Mouse (Mus musculus) liver, embryonic 15.5 days (tissue): ENCODE measurements around the gene Olfr1281. TPM values are rescaled to one million over a fixed set of nuclear protein-coding genes. Genes with fewer than 3 reads are reported as not detected.
"Not testable (repeated sequence)": the region's sequence is repeated elsewhere in the genome, so short reads cannot be mapped to it uniquely, and the experiment has no call there.

ENCODE experiments used
- ATAC-seq: fragments of 200-750 bp; cut with Nextera tagmentation; 2 replicates; pipeline ENCODE4 v1.8.0; 2017; ENCODE audit warnings: moderate number of reproducible peaks, mild to moderate bottlenecking, moderate library complexity; ENCODE audit not compliant: insufficient read depth
- H3K27ac ChIP-seq: fragments of 300-500 bp; sonication (generic); replicated peaks from 2 replicates; pipeline ENCODE4 v1.5.1; 2015; ENCODE audit warnings: mild to moderate bottlenecking, inconsistent platforms
- H3K27me3 ChIP-seq: fragments of 300-500 bp; sonication (generic); 2 replicates; pipeline ENCODE4 v1.6.1; 2015; ENCODE audit warnings: mild to moderate bottlenecking, inconsistent platforms
- H3K36me3 ChIP-seq: fragments of 300-500 bp; sonication (generic); replicated peaks from 2 replicates; pipeline ENCODE4 v1.6.1; 2015; ENCODE audit warnings: moderate library complexity, mild to moderate bottlenecking, inconsistent platforms
- H3K4me1 ChIP-seq: fragments of 300-500 bp; sonication (generic); replicated peaks from 2 replicates; pipeline ENCODE4 v1.6.1; 2015; ENCODE audit warnings: inconsistent platforms
- H3K4me2 ChIP-seq: fragments of 300-500 bp; sonication (generic); 2 replicates; pipeline ENCODE4 v1.6.1; 2015; ENCODE audit warnings: moderate library complexity, mild to moderate bottlenecking, inconsistent platforms
- H3K4me3 ChIP-seq: fragments of 300-500 bp; sonication (generic); replicated peaks from 2 replicates; pipeline ENCODE4 v1.5.1; 2015; ENCODE audit warnings: mild to moderate bottlenecking, inconsistent platforms
- H3K9ac ChIP-seq: fragments of 300-500 bp; sonication (generic); 2 replicates; pipeline ENCODE4 v1.6.1; 2015; ENCODE audit warnings: moderate library complexity, mild to moderate bottlenecking, inconsistent platforms
- H3K9me3 ChIP-seq: fragments of 300-500 bp; sonication (generic); replicated peaks from 2 replicates; pipeline ENCODE4 v1.6.1; 2016; ENCODE audit warnings: inconsistent platforms
- WGBS: fragments of 180-500 bp; shearing (Covaris S2); methylation state at CpG from one replicate; pipeline ENCODE4 v1.1.7; 2015; ENCODE audit warnings: mixed read lengths; ENCODE audit not compliant: insufficient replicate concordance; 5-methylcytosine and 5-hydroxymethylcytosine counted together
- polyA plus RNA-seq: library from polyadenylated mRNA; unstranded; fragments of >200 nt; fragmentation: Nextera tagmentation; extraction: Ambion mirVana; gene quantifications from 2 replicates; pipeline ENCODE4 v1.2.1, GENCODE M21; 2015

Olfr1281 gene
- polyA plus RNA-seq: not detected in 2 replicates

DNA sequence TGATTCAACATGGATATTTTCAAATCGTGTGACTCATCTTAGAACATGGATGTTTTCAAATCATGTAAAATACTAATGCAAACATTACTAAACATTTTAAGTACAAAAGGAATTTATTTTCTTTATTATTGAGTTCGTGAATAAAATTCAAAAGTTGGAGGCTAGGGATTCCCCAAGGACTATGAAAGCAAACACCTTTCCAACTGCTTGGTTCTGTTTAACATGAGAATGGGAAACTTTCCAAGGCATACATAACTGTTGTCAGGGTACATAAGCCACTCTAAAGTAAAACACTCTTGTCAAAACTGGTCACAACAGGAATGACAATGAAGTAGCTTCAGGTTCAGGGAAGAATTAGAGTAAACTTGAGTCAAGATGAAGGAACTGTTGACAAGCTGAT, at the start of gene Olfr1281:
TSS of gene Olfr1281 (plus strand) at position 301 of the 400 bp plus-strand sequence.
- H3K9me3 ChIP-seq: no peaks in the 10 kb centered on the region
- no peaks in the 10 kb centered on the region for H3K4me1 ChIP-seq
- H3K4me2 ChIP-seq: no peak within 1 kb of the TSS
- H3K27ac ChIP-seq: no peak within 1 kb of the TSS
- no peak within 1 kb of the TSS for H3K9ac ChIP-seq
- H3K36me3 ChIP-seq: no peaks in the 10 kb centered on the region
- WGBS: 46% methylated on average over 2 of the region's 2 CpGs
- no peak for ATAC-seq
- no peaks in the 10 kb centered on the region for H3K27me3 ChIP-seq
- no peak within 1 kb of the TSS for H3K4me3 ChIP-seq

DNA sequence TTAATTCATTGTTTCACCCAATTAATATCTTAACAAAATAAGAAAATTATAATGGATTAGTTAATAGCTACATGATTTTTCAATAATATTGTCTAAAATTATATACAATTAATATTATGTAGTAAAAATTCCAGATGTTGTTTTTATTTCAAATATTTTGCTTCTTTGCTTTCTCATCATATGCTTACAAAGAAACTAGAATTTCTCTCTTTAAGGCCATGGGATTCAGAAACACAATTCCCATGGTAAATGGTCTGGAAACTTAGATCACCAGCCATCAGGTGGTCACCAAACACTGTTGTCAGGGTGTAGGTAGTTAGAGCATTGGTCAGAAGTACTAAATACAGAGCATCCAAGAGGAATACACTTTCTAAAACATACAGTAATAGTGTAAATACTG, 36.5 kb upstream of the Olfr1281 start, which contains the start of gene Olfr1278:
TSS of gene Olfr1278 (plus strand) at position 301 of the 400 bp plus-strand sequence.
- no peak for ATAC-seq
- Histone ChIP-seq H3K36me3 (no peaks in the 10 kb centered on the region), H3K9ac (no peak within 1 kb of the TSS), H3K27me3 (no peaks in the 10 kb centered on the region), H3K4me3 (no peak within 1 kb of the TSS), H3K9me3 (no peaks in the 10 kb centered on the region), H3K27ac (no peak within 1 kb of the TSS), H3K4me2 (no peak within 1 kb of the TSS), H3K4me1 (no peaks in the 10 kb centered on the region)

DNA sequence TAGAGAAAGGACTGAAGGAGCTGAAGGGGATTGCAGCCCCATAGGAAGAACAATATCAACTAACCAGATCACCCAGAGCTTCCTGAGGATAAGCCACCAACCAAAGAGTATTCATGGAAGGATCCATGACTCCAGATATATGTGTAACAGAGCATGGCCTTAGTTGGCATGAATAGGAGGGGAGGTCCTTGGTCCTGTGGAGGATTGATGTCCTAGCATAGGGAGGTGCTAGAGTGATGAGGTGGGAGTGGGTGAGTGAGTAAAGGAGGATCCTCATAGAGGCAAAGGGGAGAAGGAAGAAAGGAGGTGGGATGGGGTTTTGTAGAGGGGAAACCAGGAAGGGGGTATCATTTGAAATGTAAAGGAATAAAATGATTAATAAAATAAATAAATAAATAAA, 27.8 kb upstream of the Olfr1281 start:
- no peak overlapping the region for H3K9ac ChIP-seq
- no peak overlapping the region for H3K4me2 ChIP-seq
- H3K27ac ChIP-seq: no peak overlapping the region
- no peaks in the 10 kb centered on the region for H3K9me3 ChIP-seq
- no peaks in the 10 kb centered on the region for H3K4me1 ChIP-seq
- no peak for ATAC-seq
- H3K4me3 ChIP-seq: no peak overlapping the region
- no peaks in the 10 kb centered on the region for H3K36me3 ChIP-seq
- H3K27me3 ChIP-seq: no peaks in the 10 kb centered on the region

DNA sequence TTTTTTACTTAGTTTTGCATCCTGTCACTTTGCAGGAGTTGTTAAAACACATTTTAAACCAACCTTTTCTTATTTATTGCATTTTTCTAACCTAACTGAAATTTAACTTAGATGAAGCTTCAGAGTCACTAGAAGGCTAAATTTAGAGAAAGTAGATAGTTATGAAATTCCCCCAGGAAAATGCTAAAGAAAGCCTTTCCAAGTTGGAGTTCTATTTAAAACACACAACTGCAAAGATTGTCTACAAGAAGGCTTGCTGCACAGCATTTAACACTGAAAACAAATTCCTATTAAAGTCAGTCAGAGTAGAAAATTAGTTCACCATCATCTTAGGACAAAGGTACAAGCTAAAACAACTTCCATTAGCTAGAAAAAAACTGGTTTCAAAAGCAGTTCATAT, 25.9 kb upstream of the Olfr1281 start, which contains the start of gene Olfr1279:
TSS of gene Olfr1279 (plus strand) at position 262 of the 400 bp plus-strand sequence.
- Histone ChIP-seq H3K9me3 (no peaks in the 10 kb centered on the region), H3K27ac (no peak within 1 kb of the TSS), H3K4me2 (no peak within 1 kb of the TSS), H3K36me3 (no peaks in the 10 kb centered on the region), H3K4me3 (no peak within 1 kb of the TSS), H3K27me3 (no peaks in the 10 kb centered on the region), H3K4me1 (no peaks in the 10 kb centered on the region), H3K9ac (no peak within 1 kb of the TSS)
- no peak for ATAC-seq

DNA sequence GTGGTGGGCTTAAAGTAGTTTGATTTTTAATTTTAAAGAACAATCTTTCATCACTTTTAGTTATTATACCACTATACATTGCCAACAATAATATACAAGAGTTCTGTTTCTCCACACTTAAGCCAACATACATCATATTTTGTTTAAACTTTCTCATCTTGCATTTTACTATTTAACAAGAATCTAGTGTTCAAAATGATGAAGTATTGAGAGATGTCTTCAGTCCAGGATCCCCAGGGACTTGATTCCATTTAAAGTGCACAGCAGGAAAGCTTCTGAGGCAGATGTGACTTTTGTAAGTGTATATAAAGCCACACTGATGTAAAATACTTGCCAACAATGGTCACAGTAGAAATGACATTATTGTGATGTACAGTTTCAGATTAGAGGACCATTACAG, 12.6 kb upstream of the Olfr1281 start, which contains the start of gene Olfr1280:
TSS of gene Olfr1280 (plus strand) at position 301 of the 400 bp plus-strand sequence.
- no peak within 1 kb of the TSS for H3K4me2 ChIP-seq
- no peak within 1 kb of the TSS for H3K9ac ChIP-seq
- H3K27ac ChIP-seq: no peak within 1 kb of the TSS
- H3K4me3 ChIP-seq: no peak within 1 kb of the TSS
- no peaks in the 10 kb centered on the region for H3K36me3 ChIP-seq
- no peaks in the 10 kb centered on the region for H3K4me1 ChIP-seq
- H3K27me3 ChIP-seq: no peaks in the 10 kb centered on the region
- H3K9me3 ChIP-seq: no peaks in the 10 kb centered on the region
- ATAC-seq: no peak

DNA sequence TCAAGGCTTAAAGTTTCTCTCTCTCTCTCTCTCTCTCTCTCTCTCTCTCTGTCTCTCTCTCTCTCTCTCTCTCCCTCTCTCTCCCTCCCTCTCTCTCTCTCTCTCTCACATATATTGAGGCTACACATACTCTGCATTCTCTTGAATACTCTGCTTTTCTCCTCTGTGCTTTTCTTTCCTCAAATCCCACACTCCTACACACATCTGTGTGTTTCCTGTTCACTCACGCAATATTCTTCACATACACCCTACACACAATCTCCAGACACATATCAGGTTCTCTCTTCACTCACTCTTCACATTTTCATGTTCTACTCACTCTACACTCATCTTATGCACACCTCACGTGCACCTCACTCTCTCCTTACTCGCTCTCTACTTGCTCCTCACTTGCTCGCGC, 7.4 kb downstream of the Olfr1281 start:
- not testable (repeated sequence) for H3K9ac ChIP-seq, ATAC-seq, H3K4me1 ChIP-seq, H3K27ac ChIP-seq, H3K4me3 ChIP-seq, H3K27me3 ChIP-seq, H3K4me2 ChIP-seq, H3K36me3 ChIP-seq, H3K9me3 ChIP-seq
- 62% methylated on average over 5 of the region's 5 CpGs for WGBS

DNA sequence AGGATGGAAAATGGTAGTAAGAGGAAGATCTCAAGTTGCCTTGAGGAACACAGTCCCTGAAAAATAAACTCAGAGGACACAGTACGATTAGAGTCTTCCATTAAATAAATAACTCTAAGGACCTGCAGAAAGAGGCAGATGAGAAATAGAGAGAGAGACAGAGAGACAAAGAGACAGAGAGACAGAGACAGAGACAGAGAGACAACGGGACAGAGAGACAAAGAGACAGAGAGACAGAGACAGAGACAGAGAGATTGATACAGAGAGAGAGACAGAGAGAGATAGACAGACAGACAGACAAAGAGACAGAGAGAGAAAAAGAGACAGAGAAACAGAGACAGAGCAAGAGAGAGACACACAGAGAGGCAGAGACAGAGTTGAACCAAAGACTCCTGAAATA, 9.7 kb downstream of the Olfr1281 start, which contains the start of gene Olfr1282:
TSS of gene Olfr1282 (minus strand) at position 101 of the 400 bp plus-strand sequence.
- 58% methylated on average over 2 of the region's 2 CpGs for WGBS
- H3K9ac ChIP-seq: no peak within 1 kb of the TSS
- H3K9me3 ChIP-seq: no peaks in the 10 kb centered on the region
- no peak within 1 kb of the TSS for H3K27ac ChIP-seq
- H3K4me2 ChIP-seq: no peak within 1 kb of the TSS
- H3K36me3 ChIP-seq: no peaks in the 10 kb centered on the region
- H3K4me1 ChIP-seq: no peaks in the 10 kb centered on the region
- H3K4me3 ChIP-seq: no peak within 1 kb of the TSS
- no peaks in the 10 kb centered on the region for H3K27me3 ChIP-seq
- ATAC-seq: no peak

DNA sequence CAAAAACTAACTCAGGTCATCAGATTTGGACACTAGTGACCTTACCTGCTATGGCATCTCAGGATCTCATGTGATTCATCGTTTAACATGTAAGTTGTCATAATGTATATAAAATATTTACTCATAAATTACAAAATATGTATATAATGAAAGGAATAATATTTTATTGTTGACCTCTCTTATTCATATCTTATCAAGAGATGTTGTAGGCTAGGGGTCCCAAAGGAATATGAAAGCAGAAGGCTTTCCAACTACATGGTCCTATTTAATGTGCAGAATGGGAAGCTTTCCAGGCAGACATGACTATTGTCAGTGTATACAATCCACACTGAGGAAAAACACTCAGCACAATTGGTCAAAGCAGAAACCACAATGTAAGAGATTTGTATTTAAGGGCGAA, 40.2 kb downstream of the Olfr1281 start, which contains the start of gene Olfr1283:
TSS of gene Olfr1283 (plus strand) at position 301 of the 400 bp plus-strand sequence.
- Histone ChIP-seq H3K4me1 (no peaks in the 10 kb centered on the region), H3K4me2 (no peak within 1 kb of the TSS), H3K36me3 (no peaks in the 10 kb centered on the region), H3K9me3 (no peaks in the 10 kb centered on the region), H3K27me3 (no peaks in the 10 kb centered on the region), H3K27ac (no peak within 1 kb of the TSS), H3K4me3 (no peak within 1 kb of the TSS), H3K9ac (no peak within 1 kb of the TSS)
- 47% methylated on average over 2 of the region's 2 CpGs for WGBS
- ATAC-seq: no peak

DNA sequence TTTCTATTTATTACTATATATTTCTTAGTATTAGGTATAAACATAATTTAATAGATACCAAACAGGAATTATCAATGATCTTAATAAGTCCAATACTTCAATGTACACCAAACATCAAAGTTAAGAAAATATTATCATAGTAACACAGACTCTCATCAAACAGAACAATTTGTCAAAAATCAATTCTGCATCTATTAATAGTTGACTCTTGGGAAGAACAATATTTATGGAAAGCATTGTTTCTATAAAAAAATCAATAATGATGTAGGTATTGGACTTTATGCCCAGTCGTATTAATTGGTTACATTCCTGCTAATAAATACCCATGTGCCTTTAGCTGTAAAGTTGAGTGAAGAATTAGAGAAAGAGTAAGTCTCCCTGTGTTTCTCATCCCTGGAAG, 48.9 kb downstream of the Olfr1281 start, which contains the start of gene Olfr1284:
TSS of gene Olfr1284 (plus strand) at position 301 of the 400 bp plus-strand sequence.
- Histone ChIP-seq H3K9ac (no peak within 1 kb of the TSS), H3K36me3 (no peaks in the 10 kb centered on the region), H3K27ac (no peak within 1 kb of the TSS), H3K4me2 (no peak within 1 kb of the TSS), H3K9me3 (no peaks in the 10 kb centered on the region), H3K4me3 (no peak within 1 kb of the TSS), H3K4me1 (no peaks in the 10 kb centered on the region), H3K27me3 (no peaks in the 10 kb centered on the region)
- no peak for ATAC-seq
- 51% methylated on average over 1 of the region's 1 CpGs for WGBS

Other genes with a start within 250 kb of the Olfr1281 start
- gene Gm13941, start 220.5 kb upstream of the Olfr1281 start, polyA plus RNA-seq: not detected in 2 replicates
- not detected in 2 replicates for gene Gm15130, start 173.6 kb upstream of the Olfr1281 start, polyA plus RNA-seq
- gene 4930430A15Rik, start 96.9 kb upstream of the Olfr1281 start, polyA plus RNA-seq: not detected in 2 replicates
- gene Olfr1275, start 91.2 kb upstream of the Olfr1281 start, polyA plus RNA-seq: not detected in 2 replicates
- not detected in 2 replicates for gene Olfr1276, start 72.0 kb upstream of the Olfr1281 start, polyA plus RNA-seq
- not detected in 2 replicates for gene Olfr1277, start 52.4 kb upstream of the Olfr1281 start, polyA plus RNA-seq
- gene Olfr1278, start 36.4 kb upstream of the Olfr1281 start, polyA plus RNA-seq: not detected in 2 replicates
- gene Olfr1279, start 25.9 kb upstream of the Olfr1281 start, polyA plus RNA-seq: not detected in 2 replicates
- not detected in 2 replicates for gene Olfr1280, start 12.5 kb upstream of the Olfr1281 start, polyA plus RNA-seq
- gene Olfr1282, start 9.6 kb downstream of the Olfr1281 start, polyA plus RNA-seq: not detected in 2 replicates
- not detected in 2 replicates for gene Olfr1283, start 40.3 kb downstream of the Olfr1281 start, polyA plus RNA-seq
- not detected in 2 replicates for gene Olfr1284, start 49.0 kb downstream of the Olfr1281 start, polyA plus RNA-seq
- gene Olfr1286, start 96.6 kb downstream of the Olfr1281 start, polyA plus RNA-seq: not detected in 2 replicates
- not detected in 2 replicates for gene Olfr1287, start 122.6 kb downstream of the Olfr1281 start, polyA plus RNA-seq
- not detected in 2 replicates for gene Olfr1288, start 147.6 kb downstream of the Olfr1281 start, polyA plus RNA-seq
- not detected in 2 replicates for gene Olfr1289, start 154.3 kb downstream of the Olfr1281 start, polyA plus RNA-seq
- gene Olfr1290, start 167.3 kb downstream of the Olfr1281 start, polyA plus RNA-seq: not detected in 2 replicates
- not detected in 2 replicates for gene Olfr1291-ps1, start 170.7 kb downstream of the Olfr1281 start, polyA plus RNA-seq
- not detected in 2 replicates for gene Olfr1293-ps, start 198.7 kb downstream of the Olfr1281 start, polyA plus RNA-seq
- gene Olfr1294, start 213.8 kb downstream of the Olfr1281 start, polyA plus RNA-seq: not detected in 2 replicates
- gene Olfr1295, start 243.2 kb downstream of the Olfr1281 start, polyA plus RNA-seq: not detected in 2 replicates